Mouse (Mus musculus) lung, adult 2 months (tissue): Measurements from ENCODE around the gene AU022252. TPM values are rescaled to one million over a fixed set of nuclear protein-coding genes. Genes with fewer than 3 reads are reported as not detected.
"Not testable (repeated sequence)": the region's sequence is repeated elsewhere in the genome, so short reads cannot be mapped to it uniquely, and the experiment has no call there.

Source experiments
- DNase-seq: peaks from one replicate; pipeline ENCODE4 v3.0.0; 2022
- H3K4me1 ChIP-seq: fragments of 200-500 bp; 2 replicates; pipeline ENCODE4 v1.6.1; 2011; ENCODE audit warnings: low read length; ENCODE audit not compliant: control insufficient read depth, insufficient read depth
- H3K4me3 ChIP-seq: fragments of 200-500 bp; replicated peaks from 2 replicates; pipeline ENCODE3; 2011; ENCODE audit warnings: low read depth, mild to moderate bottlenecking, control low read depth, low read length; ENCODE audit errors: extremely low read depth
- CTCF ChIP-seq: fragments of 200-500 bp; IDR thresholded peaks from 2 replicates; pipeline ENCODE4 v1.5.1; 2011; ENCODE audit warnings: mild to moderate bottlenecking, low read length, control low read depth; ENCODE audit not compliant: insufficient read depth
- POLR2A ChIP-seq: fragments of 200-500 bp; IDR thresholded peaks from 2 replicates; pipeline ENCODE4 v1.6.1; 2011; ENCODE audit warnings: low read depth, mild to moderate bottlenecking, control low read depth, low read length, borderline replicate concordance; ENCODE audit errors: extremely low read depth
- WGBS: fragments of 180-500 bp; shearing (Covaris S2); methylation state at CpG from one replicate; pipeline ENCODE4 v1.1.7; 2018; 5-methylcytosine and 5-hydroxymethylcytosine counted together
- polyA plus RNA-seq: library from polyadenylated mRNA; depleted of rRNA; stranded (reverse); fragments of >200 nt; gene quantifications from 2 replicates; pipeline ENCODE4 v1.2.3, GENCODE M21; 2012; rRNA removed

Gene AU022252
- polyA plus RNA-seq: 3.4 and 6.5 TPM in 2 replicates

DNA sequence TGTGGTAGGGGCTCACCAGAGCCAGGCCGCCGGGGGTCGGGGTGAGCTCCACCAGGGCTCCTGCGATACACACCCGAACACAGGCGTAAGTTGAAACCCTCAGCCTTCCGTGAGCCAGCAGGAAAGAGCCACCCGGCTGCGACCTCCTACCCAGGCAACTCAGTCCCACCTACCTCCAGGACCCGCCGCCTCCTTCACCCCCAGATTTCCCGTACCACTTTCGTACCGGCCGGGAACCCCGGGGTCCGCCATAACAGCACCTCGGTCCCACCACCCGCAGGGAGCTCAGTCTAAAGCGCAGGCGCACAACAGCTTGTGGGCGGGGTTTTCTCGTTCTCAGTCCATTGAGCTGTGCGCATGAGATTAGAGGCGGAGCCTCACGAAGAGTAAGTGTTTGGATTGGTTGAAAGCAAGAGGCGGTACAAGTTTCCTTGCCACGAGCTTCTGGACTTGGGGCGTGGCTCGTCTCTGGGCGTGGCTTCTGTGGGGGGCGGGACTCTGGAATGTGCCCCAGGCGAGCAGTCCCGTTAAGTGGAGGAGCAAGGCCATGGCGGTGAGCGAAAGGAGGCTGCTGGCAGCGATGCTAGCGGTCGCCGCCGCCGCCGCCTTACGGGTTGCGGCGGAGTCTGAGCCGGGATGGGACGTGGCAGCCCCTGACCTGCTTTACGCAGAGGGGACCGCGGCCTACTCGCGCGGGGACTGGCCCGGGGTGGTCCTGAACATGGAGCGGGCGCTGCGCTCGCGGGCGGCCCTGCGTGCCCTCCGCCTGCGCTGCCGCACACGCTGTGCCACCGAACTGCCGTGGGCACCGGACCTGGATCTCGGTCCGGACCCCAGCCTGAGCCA, at the start of gene AU022252, which contains the start of gene P3h1:
AU022252 (minus strand) TSS at position 303 of the 846 bp plus-strand sequence.
P3h1 (plus strand) TSS at position 506 of the 846 bp plus-strand sequence.
- Histone ChIP-seq H3K4me3 (peak within 1 kb of the TSS; percentile 96), H3K4me1 (no peaks in the 10 kb centered on the region)
- peak; percentile 99 for DNase-seq
- TF ChIP-seq POLR2A: peak; percentile 76; the same call in 1 of the 2 replicates
- TF ChIP-seq CTCF: no peak
- WGBS: under 1% methylated on average over 71 of the region's 71 CpGs

- DNase-seq, H3K4me3 ChIP-seq: not testable (repeated sequence)
- peaks cover 15% of the 10 kb centered on the region for H3K4me1 ChIP-seq
- 79% methylated on average over 15 of the region's 15 CpGs for WGBS
These were observed 46.3 kb upstream of the AU022252 start for GRCm38 (mm10) chr4:119278784-119279183.

GRCm38 (mm10) chr4:119275726-119276125, 43.2 kb upstream of the AU022252 start:
- TF ChIP-seq CTCF (no peak), POLR2A (no peak)
- no peak overlapping the region for H3K4me3 ChIP-seq
- peaks cover 15% of the 10 kb centered on the region for H3K4me1 ChIP-seq
- WGBS: 38% methylated on average over 2 of the region's 2 CpGs
- no peak for DNase-seq

DNA sequence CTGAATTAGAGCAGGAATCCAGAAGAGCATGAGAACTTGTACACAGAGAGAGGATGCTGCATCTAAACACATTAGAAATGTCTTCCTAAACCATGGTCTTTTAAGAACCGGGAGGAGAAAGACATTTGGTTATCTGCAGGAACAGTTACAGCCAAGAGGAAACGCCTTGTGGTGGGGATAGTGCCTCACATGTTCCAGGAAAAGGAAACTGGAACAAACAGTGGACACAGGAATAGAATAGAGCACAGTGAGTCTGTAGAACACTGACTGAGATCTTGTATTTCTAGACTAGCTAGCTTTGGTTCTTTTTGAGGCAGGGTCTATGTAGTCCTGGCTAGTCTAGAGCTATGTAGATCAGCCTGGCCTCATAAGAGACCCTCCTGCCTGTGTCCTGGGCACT, 42.7 kb upstream of the AU022252 start:
- TF ChIP-seq CTCF (no peak), POLR2A (no peak)
- no peak overlapping the region for H3K4me3 ChIP-seq
- no peak for DNase-seq
- H3K4me1 ChIP-seq: peaks cover 15% of the 10 kb centered on the region
- 26% methylated on average over 2 of the region's 2 CpGs for WGBS

- peak; percentile 38 for DNase-seq
- H3K4me1 ChIP-seq: peaks cover 15% of the 10 kb centered on the region
- no peak overlapping the region for H3K4me3 ChIP-seq
- 30% methylated on average over 1 of the region's 1 CpGs for WGBS
- TF ChIP-seq POLR2A (no peak), CTCF (no peak)
These were observed 42.1 kb upstream of the AU022252 start for GRCm38 (mm10) chr4:119274627-119275026.

DNA sequence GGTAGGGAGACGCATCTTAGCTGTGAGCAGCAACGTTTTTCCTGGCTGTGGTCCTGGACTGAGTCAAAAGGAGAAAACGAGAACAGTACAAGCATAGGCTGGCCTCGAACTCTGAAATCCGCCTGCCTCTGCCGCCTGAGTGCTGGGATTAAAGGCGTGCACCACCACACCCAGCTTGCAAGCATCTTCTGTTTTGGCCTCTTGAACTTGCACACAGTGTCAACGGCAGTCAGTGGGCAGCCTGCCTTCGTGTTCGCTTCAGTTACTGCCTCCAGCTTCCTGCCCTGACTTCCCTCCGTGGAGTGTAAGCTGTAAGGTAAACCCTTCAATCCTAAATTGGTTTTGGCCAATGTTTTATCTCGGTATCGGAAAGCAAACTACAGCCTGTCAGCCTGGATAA, 34.1 kb upstream of the AU022252 start:
- Histone ChIP-seq H3K4me3 (no peak overlapping the region), H3K4me1 (peaks cover 3% of the 10 kb centered on the region)
- no peak for TF ChIP-seq CTCF
- no peak for TF ChIP-seq POLR2A
- no peak for DNase-seq
- 55% methylated on average over 13 of the region's 13 CpGs for WGBS

DNA sequence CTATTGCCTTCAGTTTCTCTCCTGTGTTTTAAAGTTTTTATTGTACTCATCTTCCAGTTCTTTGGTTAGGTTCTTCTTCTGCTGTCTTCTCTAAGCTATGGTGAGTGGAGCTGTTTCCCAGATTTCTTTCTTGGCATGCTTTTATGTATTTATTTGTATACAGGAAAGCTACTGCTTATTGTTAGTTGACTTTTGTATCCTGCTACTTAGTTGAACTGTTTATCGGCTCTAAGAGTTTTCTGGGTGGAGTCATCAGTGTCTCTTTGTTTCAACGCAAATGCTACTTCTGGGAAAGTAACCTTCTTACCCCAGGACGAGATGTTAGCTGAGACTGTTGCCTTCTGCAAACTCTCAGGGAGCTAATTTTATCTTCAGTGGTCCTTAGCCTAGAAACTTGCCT, 30.9 kb upstream of the AU022252 start:
- no peak overlapping the region for H3K4me3 ChIP-seq
- DNase-seq: no peak
- peaks cover 6% of the 10 kb centered on the region for H3K4me1 ChIP-seq
- TF ChIP-seq CTCF: no peak
- WGBS: 25% methylated on average over 3 of the region's 3 CpGs

- no peak for DNase-seq
- H3K4me1 ChIP-seq: peaks cover 6% of the 10 kb centered on the region
- H3K4me3 ChIP-seq: no peak overlapping the region
- 75% methylated on average over 5 of the region's 5 CpGs for WGBS
- TF ChIP-seq CTCF (no peak), POLR2A (no peak)
These were observed 30.0 kb upstream of the AU022252 start for GRCm38 (mm10) chr4:119262483-119262882.

GRCm38 (mm10) chr4:119261087-119261713, 28.7 kb upstream of the AU022252 start:
- WGBS: 37% methylated on average over 7 of the region's 7 CpGs
- peaks cover 6% of the 10 kb centered on the region for H3K4me1 ChIP-seq
- TF ChIP-seq CTCF: no peak
- 0 out of 2 replicates have a peak, but pooled peaks have one; percentile 12 for TF ChIP-seq POLR2A
- no peak for DNase-seq
- no peak overlapping the region for H3K4me3 ChIP-seq
